Mouse (Mus musculus): Measurements from ENCODE around the gene Rsph14. TPM values are rescaled to one million over a fixed set of nuclear protein-coding genes. Genes with fewer than 3 reads are reported as not detected.

Gene Rsph14
- total RNA-seq, 2 experiments from 2014 or later, result not detected

DNA sequence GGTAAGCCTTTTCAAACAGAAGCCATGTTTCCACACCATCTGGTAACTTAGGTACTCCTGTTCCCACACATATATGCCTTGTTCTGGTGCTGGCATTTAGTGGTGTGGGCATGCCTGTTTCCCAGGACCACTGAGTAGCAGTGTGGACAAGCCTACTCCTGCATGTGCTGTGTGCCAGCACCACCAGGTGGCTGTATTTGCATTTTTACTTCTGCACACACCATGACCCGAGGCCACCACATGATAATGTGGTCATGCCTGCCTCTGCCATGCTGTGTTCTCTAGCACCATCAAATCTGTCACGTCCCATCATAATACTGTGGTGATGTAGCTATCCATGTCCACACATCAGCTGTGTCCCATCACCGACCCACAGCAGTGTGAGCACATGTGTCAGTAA lies 93.1 kb downstream of the Rsph14 start:
- no peak for DNase-seq
- intact Hi-C loops (cut with DNase I), result loop anchor here (5.0 kb wide), 1 partner anchor 213 kb away; no protein-coding TSS in a partner anchor

DNA sequence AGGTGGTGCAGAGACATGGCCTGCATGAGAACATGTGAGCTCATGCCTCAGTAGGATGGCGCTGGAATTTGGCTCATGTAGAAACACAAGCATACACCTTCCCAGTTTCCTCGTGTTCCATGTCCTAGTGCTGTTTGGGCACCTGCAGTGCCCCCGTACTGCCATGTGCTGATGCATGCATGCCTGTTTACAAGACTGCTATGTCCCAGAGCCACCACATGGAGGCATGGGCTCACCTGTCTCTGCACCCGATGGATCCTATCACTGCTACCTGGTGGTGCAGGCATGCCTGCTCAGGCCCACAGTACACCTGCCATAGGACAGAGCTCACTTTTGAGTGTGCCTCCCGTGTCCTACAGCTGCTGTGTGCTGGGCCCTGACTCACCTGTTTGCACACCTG lies 94.0 kb downstream of the Rsph14 start:
- no peak for DNase-seq
- intact Hi-C loops (cut with DNase I), result loop anchor here (5.0 kb wide), 1 partner anchor 214 kb away; no protein-coding TSS in a partner anchor

DNA sequence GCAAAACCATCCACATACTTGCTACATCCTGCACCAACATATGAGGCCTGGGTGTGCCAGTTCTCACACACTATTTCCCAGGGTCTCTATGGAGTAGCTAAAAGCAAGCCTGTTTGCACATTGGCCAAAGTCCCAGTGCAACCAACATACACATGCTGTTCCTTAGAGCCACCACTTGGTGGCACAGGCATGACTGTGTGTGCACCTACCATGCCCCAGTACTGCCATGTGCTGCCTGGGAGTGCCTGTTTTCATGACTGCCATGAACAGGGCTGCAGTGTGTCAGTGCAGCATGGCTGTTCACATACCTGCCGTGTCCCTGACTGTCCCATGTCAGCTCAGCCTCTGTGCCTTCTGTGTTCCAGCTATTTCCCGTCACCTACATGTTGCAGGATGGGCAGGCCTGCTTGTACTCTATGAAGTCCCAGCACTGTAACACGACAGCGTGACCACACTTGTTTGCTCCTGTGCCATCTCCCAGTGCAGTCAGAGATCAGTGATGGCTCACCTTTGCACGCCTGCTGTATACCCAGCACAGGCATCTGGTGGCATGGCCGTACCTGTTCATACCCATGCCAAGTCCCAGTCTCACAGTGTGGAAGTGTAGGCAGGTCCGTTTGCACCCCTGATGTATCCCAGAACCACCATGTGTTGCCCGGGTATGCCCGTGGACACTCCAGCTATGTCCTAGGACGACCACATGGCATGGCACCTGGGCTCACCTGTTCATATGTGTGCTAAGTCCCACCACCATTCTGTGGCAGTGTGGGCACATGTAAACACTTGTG lies 95.2 kb downstream of the Rsph14 start:
- intact Hi-C loops (cut with DNase I), result loop anchor here (1.0 to 5.0 kb wide), 2 partner anchors 84 to 215 kb away; no protein-coding TSS in a partner anchor
- DNase-seq, result no peak

DNA sequence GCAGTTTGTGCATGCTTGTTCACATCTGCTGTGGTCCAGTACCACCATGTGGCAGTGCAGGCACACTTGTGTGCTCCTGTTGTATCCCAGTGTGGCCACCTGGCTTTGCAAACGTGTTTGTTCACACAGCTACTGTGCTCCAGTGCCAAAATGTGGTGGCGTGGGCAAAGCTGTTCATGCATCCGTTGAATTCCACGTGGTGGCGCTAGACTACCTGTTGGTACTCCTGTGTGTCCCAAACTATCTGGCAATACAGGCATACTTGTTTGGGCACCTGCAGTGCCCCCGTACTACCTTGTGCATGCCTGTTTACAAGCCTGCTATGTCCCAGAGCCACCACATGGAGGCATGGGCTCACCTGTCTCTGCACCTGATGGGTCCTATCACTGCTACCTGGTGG lies 97.4 kb downstream of the Rsph14 start:
- DNase-seq, result no peak
- intact Hi-C loops (cut with DNase I), result loop anchor here (5.0 kb wide), 1 partner anchor 217 kb away; no protein-coding TSS in a partner anchor

DNA sequence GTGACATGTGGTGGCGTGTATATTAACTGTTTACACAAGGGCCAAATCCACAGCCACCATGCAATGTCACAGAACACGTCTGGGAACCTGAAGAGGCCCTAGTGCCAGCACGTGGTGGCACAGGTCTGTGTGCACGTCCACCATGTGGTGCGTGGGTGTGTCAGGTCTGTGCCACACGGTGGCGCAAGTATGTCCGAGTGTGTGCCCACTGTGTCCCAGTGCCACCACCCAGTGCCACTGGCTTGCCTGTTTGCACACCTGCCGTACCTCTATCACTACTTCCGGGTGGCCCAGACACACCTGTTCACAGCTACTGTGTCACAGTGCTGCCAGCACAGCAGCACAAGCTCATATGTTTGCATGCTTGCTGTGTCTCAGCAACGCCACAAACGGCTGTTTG lies 97.9 kb downstream of the Rsph14 start:
- intact Hi-C loops (cut with DNase I), result no loop called here
- no peak for DNase-seq

DNA sequence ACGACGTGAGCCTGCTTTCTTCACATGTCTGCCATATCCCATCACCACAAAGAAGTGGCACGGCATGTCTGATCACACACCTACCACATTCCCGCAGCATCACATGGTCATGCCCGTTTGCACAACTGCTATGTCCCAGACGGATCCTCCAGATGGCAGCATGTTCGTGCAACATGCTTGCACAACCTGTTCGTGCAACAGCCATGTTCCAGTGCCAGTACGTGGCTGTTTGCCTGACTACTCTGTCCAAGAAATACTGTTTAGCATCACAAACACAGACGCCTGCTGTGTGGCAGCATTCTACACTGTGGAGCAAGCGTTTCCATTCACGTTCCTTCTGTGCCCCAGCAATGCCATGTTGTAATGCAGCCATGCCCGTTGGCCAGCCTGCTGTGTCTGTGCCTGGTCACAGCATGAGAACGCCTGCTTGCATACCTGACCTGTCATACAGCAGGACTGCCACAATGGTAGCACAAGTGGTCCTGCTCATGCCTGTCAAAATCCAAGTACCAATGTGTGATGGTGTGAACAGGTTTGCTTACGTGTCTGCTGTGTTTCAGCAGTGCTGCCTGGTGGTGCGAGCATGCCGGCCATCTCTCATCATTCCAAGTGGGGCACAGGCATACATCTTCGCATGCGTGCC lies 98.7 kb downstream of the Rsph14 start:
- DNase-seq, result no peak
- intact Hi-C loops (cut with DNase I), result no loop called here

DNA sequence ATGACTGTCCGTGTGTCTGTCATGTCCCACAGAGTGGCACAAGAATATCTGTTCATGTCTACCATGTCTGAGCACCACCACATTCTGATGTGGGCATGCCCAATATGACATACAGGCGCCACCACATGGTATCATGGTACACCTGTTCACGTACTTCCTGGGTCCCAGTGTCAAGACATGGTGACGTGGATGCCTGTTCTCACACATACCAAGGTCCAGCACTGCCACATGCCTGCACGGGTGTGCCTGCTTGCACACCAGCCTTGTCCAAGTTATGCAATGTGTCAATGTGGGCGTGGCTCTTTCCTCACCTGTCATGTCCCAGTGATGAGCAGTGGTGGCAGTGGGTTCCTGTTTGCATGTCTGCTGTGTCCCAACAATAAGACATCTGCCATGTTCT lies 99.9 kb downstream of the Rsph14 start:
- DNase-seq, result no peak
- intact Hi-C loops (cut with DNase I), result no loop called here

DNA sequence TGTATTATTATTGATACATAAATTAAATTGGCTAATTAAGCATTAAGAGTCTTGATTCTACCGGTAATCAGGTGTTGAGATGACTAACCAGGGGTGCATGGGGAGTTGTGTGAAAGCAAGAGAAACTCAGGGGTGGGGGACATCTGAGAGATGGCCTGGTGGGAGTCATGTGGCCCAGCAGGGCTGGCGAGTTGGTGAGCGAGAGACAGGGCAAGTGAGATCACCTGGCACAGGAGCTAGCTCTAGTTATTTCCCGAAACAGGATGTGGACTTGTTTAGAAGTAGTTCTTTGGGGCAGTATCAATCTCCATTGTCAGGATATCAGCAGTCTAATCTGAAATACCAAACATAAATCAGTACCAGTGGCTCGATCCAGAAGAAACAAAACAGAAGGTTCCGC lies 100.8 kb downstream of the Rsph14 start:
- no peak for DNase-seq
- intact Hi-C loops (cut with DNase I), result no loop called here

DNA sequence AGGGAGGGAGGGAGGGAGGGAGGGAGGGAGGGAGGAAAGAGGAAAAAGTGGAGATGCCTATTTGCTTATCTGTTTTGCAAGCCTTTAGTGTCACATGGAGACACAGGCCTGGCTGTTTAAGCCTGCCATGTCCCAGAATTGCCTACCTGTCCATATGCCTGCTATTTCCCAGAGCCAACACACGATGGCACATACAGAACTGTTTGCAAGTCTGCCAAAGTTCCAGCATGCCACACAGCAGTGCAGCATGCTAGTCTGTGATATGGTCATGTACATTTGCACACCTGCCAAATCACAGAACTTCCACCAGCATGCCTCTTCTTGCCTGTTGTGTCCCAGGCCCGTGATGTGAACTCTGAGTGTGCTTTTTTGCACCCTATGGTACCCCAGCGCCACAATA lies 101.8 kb downstream of the Rsph14 start:
- DNase-seq, result no peak
- intact Hi-C loops (cut with DNase I), result no loop called here

DNA sequence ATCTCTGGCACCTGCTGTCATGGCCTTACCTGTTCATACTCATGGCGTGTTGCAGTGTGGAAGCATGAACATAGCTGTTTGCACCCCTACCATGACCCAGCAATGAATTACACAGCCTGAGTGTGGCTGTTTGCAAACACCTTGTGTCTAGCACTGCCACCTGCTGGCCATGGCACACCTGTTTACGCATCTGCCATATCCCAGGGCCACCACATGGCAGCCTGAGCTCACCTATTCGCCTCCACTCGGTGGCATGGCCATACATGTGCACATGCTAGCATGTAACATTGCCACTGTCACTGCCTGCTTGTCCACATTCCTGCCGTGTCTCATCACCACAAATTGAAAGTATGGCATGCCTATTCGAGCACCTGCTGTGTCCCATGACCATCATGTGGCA lies 102.8 kb downstream of the Rsph14 start:
- DNase-seq, result no peak
- intact Hi-C loops (cut with DNase I), result no loop called here

DNA sequence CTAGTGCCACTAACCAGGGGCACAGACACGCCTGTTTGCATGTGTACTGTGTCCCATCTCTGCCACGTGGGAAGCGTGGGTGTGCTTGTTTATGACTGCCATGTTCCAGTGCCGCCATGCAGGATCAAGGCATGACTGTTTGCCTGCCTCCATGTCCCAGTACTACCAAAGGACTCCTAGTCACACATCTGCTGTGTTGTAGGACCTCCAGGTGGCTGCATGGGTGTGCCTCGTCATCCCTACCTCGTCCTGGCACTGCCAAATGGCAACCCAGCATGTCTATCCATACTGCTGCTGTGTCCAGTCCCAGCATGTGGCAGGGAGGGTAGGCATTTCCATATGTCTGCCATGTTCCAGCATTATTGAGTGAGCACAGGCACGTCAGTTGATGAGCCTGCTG lies 104.1 kb downstream of the Rsph14 start:
- intact Hi-C loops (cut with DNase I), result no loop called here
- no peak for DNase-seq

DNA sequence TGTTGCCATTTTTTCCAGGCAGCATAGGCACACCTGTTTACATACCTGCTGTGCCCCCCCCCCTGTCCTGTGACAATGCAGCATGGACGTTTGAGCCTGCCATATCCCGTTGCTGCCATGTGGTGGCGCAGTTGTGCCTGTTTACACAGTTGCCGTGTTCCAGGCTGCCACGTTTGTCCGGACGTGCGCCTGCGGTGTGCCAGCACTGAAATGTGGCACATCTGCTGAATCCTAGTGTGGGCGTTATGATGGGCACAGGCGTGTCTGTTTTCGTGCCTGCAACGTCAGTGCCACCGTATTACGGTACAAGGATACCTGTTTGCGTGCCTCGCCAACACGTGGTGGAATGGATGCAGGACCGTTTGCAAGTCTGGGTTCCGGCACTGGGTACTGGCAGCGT lies 107.1 kb downstream of the Rsph14 start:
- DNase-seq, result peak in 1 of 2 experiments; percentile 31
- intact Hi-C loops (cut with DNase I), result loop anchor here (2.0 kb wide), 1 partner anchor 225 kb away; no protein-coding TSS in a partner anchor

DNA sequence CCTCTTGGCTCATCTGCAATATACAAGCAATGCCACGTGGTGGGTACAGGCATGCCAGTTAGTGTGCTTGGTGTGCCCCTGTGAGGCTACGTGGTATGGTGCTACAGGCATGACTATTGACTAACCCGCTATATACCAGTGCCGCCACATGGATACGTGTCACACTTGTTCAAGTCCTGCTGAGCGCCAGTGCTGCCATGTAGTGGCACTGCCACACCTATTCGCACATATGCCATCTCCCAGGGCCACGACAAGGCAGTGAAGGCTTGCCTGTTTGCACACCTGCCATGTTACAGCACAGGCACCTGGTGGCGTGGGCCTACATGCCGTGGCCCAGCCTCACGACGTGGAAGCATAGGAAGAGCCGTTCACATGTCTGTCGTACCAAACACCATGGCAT lies 108.1 kb downstream of the Rsph14 start:
- intact Hi-C loops (cut with DNase I), result loop anchor here (2.0 kb wide), 1 partner anchor 227 kb away; no protein-coding TSS in a partner anchor
- no peak for DNase-seq

DNA sequence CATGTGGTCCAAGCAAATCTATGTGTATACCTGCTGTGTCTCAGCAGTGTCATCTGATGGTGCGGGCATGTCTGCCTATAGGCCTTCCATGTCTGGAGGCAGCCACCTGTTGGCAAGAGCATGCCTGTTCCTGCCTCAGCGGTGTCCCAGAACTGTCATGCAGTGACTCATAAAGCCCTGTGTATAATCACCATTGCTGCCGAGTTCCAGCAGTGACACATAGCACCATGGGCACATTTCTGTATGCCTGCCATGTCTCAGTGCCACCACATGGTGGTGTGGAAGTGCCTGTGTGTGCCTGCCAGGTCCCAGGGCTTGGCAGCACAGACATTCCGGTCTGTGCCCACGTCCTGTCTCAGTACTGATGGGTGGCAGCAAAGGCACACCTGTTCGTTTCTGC lies 109.6 kb downstream of the Rsph14 start:
- intact Hi-C loops (cut with DNase I), result no loop called here
- DNase-seq, result no peak

DNA sequence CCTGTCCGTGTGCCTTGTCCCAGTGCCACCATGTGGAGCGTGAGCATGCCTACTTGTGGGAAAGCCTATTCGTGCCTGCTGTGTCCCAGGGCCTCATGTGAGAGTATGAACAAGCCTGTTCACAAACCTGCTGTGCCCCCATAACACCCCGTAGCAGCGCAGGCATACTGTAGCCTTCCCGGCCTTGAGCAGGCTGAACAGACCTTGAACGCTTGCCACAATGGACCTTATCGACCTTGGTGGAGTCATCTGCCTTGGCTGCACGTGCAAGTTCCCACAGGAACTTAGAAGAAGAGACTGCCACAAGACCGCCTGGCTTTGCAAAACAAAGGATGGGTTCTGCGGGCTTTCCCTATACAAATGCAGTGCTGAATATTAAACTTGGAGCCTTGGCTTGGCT lies 110.8 kb downstream of the Rsph14 start:
- intact Hi-C loops (cut with DNase I), result no loop called here
- DNase-seq, result no peak

DNA sequence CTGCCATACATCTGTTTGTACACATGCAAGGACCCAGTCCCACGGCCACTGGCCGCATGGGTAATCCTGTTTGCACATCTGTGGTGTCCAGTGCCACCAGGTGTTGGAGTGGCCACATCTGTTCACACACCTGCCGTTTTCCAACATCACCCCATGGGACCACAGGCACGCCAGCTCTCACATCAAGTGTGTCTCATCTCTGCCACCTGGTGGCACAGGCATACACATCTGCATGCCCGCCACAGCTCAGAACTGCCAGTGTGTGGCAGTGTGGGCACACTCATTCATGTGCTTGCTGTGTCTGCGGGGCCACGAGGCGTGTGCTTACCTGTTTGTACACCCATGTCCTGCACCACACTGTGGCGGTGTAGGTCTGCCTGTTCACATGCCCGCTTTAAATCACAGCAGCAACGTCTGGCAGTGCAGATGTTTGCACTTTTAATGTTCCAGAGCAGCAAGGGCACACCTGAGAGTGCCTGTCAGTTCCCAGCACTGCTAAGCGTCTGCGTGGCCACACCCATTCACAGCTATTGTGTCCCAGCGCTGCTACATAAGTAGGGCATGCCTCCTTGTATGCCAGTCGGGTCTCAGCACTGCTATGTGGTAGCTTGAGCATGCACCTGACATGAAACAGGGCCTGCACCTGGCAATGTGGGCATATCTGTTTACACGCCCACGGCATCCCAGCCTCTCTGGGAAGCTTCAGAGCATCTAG lies 111.4 kb downstream of the Rsph14 start:
- peak in 1 of 2 experiments; percentile 18 for DNase-seq

DNA sequence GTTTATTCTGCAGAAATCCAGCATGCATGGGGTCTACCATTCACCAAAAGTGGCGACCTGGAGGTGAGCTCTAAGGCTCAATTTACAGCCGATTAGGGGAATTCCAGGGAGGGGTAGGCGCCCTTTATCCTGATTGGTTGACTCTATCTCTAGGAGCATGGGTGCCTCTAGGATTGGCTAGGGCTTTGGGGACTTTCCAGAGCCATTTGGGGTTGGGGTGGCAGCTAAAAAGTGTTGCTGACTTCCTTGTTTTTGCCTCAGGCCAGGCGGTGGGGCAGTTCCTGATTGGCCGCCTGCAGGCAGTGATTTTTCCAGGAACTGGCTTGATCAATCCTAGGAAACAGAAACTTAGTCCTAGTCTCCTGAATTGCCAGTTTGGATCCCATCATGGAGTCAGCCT lies 113.1 kb downstream of the Rsph14 start:
- intact Hi-C loops (cut with DNase I), result no loop called here
- DNase-seq, result no peak

More for the DNA sequence above, 111.4 kb downstream of the Rsph14 start:
- intact Hi-C loops (cut with DNase I), result no loop called here

DNA sequence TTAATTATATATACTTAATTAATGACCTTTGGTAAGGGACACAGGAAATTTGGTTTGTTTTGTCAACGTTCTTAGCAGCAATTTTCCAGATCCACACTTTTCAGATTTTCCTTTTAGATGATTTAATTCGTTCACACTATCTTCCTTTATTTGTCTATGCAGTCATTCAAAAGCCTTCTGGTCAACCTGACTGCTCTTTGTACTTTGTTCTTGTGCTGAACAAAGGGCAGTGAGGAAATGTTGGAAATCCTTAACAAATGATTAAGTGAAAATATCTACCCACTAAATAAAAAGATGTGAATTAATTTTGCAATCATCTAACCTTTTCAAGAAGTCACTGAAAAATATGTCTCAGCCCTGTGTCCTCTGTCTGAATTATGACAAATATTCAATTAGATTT lies 124.0 kb downstream of the Rsph14 start:
- DNase-seq, result no peak
- intact Hi-C loops (cut with DNase I), result no loop called here

Measured in heart, postnatal 36 days (tissue).